Mouse (Mus musculus) hindlimb bud, embryonic 11.5 days (tissue): ENCODE results near the gene Triobp.

Experiments
- DNase-seq: peaks from one replicate; pipeline ENCODE4 v3.0.0-alpha.2; 2012; ENCODE audit warnings: low read depth, low spot score; ENCODE audit errors: extremely low spot score

Triobp gene

GRCm38 (mm10) chr15:78925129-78925528 is 22.4 kb upstream of the Triobp start:
- DNase-seq, result no peak

DNA sequence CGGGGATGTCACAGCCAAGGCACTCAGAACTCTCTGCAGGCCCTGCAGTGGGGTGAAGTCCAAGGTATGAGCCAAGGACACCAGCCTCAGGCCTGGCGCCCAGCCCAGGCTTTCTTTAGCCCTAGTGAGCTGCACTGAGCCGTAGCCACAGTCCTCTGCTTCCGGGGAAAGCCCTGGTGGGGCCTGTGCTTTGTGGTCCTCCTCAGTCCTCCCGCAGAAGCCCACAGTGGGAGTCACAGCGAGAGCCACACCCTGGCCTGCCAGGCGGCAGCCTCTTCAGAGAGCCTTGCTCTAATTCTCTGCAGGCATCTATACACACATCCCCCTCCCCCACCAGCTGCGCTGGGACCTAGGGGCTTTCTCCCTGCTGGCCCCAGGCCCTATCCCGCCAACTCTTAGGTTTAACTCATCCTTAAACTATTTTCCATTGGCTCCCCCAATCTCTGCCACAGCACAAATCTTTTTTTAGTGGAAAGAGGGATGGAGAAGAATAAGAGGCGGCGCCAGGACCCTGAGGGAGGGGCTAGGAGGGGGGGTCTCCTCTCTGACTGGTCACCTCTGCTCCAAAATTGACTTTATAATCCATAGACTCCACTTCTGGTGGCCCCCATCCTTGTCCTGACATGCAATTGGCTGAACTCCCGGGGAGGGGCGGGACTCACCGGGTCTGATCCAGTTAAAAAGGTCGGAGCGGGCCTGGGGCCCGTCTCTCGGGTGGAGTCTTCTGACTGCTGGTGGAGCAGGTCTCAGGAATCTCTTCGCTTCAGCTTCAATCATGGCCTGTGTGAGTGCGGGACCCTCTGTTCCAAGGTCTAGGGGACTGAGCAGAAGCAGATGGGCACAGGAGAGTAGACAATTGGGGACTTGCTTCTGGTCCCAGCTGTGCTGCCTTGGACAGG is 21.3 kb upstream of the Triobp start, which contains the start of gene Lgals1:
Lgals1 (plus strand) TSS at position 705 of the 899 bp plus-strand sequence.
- peak; percentile 56 for DNase-seq

DNA sequence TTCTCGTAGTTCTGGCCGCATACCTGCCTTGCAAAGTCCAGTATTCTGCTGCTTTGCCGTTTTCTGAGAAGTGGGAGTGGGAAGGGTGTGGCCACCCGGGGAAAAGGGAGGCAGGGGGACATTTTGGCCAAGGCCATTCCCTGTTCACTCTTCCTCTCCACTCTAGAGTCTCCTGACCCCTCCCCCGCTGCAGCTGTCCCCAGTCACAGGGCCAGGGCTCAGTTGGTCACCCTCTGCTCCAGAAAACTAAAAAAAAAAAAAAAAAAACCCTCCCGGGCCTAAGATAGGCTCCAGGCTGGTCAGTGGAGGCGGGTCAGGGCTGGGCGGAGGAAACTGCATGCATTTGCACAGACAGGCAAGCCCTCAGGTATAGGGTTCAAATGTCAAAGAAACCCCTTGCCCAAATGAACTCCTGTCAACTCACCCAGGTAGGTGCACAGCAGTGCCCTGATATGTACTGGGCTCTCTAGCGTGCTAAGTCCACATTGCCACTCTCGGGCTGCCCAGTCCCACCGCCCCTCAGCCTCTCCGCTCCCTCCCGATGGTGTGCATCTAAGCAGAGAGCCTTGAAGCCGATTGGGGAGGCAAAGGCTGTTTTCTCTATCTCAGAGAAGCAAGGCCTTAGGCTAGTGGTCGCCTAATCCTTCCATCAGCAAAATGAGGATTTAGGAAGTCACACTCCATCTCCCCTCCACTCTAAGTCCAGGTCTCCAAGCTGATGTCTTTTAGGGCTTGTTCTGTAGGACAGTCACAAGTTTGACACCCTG is 20.3 kb upstream of the Triobp start:
- no peak for DNase-seq

DNA sequence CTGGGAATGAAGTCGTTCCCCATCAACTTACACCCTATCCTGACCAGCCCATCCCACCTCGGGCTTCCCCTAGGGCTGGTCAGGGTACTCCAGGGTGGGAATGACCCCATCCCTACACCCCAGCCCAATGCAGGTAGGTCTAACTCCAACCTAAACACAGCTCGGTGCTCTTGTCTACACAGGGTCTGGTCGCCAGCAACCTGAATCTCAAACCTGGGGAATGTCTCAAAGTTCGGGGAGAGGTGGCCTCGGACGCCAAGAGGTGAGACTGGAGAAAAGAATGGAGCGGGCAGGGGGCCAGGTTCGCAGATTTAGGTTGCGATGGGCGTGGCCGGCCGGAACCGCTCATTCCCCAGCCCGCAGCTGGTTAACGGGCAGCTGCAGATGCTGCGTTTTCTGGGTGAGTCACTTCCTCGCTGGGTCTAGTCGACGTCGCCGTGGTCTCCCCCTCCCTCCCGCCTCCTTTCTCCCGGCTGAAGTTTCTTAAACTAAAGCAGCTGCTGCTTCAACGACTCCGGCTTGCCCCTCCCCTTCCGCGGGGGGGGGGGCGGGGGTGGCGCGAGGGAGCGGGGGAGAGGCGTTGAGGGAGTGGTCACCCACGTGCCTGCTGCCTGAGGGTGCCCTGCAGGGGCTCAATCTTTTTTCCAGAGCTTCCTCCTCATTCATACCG is 19.6 kb upstream of the Triobp start:
- DNase-seq, result no peak

- DNase-seq, result no peak
These were observed 19.0 kb upstream of the Triobp start for GRCm38 (mm10) chr15:78928539-78928938.

DNA sequence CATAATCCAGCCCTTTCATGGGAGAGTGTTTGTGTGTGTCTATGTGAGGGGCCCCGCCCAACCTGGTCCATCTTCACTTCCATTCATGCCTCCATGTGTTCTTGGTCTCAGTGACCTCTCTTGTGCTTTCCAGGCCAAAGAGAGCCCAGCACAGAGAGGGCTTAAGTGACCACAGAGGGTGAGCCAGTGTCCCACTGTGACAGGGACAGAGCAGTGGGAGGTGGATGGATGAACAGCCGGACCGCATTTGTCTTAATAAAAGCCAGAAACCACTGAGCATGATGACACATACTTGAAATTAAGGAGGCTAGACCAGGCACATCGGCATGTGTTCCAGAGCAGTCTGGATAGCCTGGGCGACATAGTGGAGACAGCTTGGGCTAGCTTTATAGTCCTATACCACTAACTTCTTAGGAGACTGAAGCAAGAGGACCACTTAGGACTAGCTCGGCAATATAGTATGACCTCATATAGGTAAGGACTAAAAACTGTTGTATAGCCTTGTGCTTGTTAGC is 17.3 kb upstream of the Triobp start:
- DNase-seq, result no peak

DNA sequence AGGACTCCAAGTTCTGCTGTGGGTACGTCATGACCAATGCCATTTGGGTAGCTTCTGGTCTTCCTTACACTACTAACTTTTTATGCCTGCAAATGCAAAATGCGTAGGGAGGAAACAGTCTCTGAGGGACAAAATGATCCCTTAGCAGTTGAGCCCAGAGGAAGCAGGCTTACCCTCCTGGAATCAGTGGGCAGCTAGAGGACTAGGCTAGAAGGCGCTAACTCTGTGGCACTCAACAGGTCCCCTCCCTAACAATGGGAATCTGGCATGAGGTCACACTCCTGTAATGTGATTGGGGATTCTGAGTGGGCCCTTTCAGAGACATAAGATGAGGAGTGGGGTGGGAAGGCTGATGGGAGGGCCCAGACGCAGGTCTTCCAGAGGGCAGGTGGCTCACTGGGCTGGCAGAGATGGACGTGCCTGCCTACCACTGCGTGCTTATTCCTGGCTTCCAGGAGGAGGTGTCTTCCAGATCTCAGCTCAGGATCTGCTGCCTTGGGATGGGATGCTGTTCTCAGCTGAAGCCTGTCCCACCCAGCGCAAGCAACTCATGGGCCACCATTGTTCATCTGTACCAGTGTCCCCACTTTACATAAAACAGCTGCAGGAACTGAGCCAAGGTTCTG is 16.6 kb upstream of the Triobp start:
- DNase-seq, result no peak

DNA sequence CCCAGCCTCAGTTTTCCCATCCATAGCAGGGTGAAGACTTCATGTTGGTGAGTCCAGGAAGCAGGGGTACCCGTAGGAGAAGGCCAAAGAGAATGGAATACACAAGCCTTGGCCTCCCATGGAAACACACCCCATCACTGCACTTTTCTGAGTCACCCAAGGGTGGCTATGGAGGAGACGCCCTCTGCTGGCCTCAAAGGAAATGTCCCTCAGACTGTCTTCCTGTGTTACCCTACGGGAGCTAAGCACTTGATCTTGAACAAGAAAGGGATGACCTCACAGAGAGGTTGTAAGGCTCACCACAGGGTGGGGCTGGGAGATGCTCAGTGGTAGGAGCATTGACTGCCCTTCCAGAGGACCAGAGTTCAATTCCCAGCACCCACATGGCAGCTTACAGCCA is 15.9 kb upstream of the Triobp start:
- DNase-seq, result no peak

DNA sequence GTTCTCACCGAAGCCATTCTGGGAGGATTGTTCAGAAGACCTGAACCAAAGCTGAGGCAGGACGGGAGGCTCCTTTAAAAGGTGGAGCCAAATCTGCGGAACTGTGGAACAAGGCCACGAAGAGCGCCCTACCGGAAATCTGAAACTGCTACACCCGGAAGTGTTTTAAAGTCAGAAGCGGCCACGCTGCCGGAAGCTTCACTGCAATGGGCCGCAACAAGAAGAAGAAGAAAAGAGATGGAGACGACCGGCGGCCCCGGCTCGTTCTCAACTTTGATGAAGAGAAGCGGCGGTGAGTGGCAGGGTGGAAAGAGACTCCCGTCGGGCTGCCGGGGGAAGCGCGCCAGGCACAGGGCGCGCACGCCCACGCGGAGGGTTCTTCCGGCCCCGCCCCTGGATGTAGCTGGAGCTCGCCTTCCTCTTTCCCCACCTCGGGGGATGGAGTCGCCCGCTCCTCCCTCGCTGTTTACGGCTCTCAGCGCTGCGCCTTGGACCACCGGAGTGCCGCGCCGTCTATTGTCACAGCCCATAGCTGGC is 12.7 kb upstream of the Triobp start, which contains the start of gene Nol12:
Nol12 (plus strand) TSS at position 150 of the 537 bp plus-strand sequence.
- peak; percentile 77 for DNase-seq

DNA sequence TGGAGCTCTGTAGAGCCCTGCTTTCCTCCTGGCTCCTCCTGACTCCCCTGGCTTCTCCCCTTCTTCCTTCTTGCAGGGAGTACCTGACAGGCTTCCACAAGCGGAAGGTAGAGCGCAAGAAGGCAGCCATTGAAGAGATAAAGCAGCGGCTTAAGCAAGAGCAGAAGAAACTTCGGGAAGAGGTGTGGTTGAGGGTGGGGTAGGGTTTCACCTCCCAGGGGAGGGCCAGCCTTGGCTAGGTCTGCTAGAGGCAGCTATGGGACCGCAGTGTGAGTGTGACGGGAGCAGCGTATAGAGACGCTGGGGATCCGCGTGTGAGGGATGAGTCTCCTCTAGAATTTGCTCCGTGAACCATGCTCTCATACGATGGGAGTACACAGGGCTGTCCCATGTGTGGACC is 11.1 kb upstream of the Triobp start:
- DNase-seq, result no peak

- DNase-seq, result no peak
These were observed 10.2 kb upstream of the Triobp start for GRCm38 (mm10) chr15:78937311-78937710.

DNA sequence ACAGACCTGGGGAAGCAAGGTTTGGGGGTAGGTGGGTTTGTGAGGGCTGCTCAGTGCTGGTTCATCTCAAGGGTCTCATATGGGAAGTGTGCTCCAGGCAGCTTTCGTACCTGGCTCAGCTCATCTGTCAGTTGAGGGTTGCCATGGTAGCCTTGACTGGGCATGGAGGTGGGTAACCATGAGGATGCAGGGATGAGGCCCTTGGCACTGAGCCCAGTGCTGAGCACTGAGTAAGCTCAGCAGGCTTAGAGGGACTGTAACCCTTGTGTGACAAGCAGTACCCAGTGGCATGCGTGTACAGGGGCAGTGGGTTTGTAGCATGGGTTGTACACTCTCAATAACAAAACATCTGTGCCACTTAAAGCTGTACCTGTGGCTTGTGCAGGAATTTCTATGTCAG is 9.6 kb upstream of the Triobp start:
- DNase-seq, result no peak

DNA sequence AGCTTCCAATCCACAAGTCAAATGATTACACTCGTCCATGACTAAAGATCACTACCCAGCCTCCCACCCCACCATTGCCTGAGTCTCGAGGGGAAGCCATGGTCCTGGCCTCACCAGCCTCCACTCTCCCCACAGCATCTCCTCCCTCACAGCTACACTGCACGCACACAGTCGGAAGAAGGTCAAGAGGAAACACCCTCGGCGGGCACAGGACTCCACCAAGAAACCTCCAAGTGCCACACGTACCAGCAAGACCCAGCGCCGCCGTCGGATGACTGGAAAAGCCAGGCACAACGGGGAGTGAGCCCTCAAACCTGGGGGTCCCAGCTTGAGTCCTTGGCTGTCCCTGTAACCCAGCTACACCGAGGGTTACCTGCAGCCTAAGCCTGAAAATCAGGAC is 7.2 kb upstream of the Triobp start:
- DNase-seq, result no peak

DNA sequence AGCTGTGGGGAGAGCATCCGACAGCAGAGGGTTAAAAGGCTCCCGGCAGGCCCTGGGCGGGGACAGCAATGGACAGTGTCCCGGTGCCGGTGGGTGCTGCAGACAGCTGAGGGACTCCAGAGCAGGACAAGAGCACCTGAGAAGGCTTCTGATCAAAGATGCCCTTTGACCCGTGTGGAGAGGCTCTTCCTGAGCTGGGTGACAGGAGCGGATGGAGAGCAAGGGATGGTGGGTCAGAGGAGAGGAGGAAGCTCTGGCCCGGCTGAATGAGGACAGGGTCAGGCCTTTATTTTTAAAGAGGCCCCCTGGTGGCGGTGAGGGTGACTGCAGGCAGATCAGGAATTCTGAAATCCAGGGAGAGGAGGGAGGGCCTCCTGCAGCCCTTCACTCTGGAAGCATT is 4.9 kb upstream of the Triobp start:
- no peak for DNase-seq

DNA sequence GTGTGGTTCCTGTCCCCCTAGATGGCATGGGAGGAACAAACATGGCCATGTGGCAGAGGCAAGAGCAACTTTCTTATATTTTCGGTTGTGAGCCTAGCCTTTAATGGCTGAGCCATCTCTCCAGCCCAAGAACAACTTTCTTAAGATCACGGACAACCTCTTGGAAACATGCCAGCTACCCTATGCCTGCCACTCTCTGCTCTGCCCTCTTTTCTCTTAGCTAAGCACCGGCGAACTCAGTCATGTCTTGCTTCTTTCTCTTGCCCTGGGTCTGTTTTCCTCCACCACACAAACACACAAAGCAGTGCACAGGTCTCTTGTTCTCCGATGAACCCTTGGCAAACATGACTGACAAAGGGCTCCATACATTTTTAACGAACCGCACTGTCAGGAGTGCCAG is 1.3 kb upstream of the Triobp start:
- DNase-seq, result no peak

GRCm38 (mm10) chr15:78948152-78948725 is 715 bp downstream of the Triobp start:
- DNase-seq, result no peak

- no peak for DNase-seq
These were observed 1.4 kb downstream of the Triobp start for GRCm38 (mm10) chr15:78948883-78949282.

DNA sequence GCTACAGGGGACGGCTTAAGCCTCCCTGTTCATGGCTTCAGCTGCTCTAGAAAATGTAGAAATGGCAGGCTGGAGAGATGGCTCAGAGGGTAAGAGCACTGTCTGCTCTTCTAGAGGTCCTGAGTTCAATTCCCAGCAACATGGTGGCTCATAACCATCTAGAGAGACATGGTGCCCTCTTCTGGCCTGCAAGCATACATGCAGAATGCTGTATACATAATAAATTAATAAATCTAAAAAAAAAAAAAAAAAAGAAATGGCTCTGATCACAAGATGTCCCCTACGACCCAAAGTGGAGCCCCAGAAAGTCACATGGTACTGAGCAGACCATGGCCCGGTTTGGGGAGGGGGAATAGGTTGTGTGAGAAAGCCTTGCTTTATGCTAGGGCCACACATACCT is 8.1 kb downstream of the Triobp start:
- DNase-seq, result no peak

- DNase-seq, result no peak
These were observed 8.8 kb downstream of the Triobp start for GRCm38 (mm10) chr15:78956351-78956750.

GRCm38 (mm10) chr15:78957021-78957420 is 9.5 kb downstream of the Triobp start:
- no peak for DNase-seq
